Mouse (Mus musculus) liver, embryonic 18 days (tissue): Measurements from ENCODE around the gene Mbip. TPM values are rescaled to one million over a fixed set of nuclear protein-coding genes. Genes with fewer than 3 reads are reported as not detected.

Source experiments
- polyA plus RNA-seq: library from polyadenylated mRNA; depleted of rRNA; stranded (reverse); fragments of >200 nt; gene quantifications from 2 replicates; pipeline ENCODE4 v1.2.3, GENCODE M21; 2012; rRNA removed

Gene Mbip
- 5.6 and 6.5 TPM in 2 replicates for polyA plus RNA-seq

GRCm38 (mm10) chr12:56345367-56346089, at the start of gene Mbip:
Mbip (minus strand) TSS chr12:56345894.

Other genes with a start within 250 kb of the Mbip start
- not detected in 2 replicates for gene Nkx2-1, start 191.0 kb upstream of the Mbip start, polyA plus RNA-seq